Mouse (Mus musculus) neural tube, embryonic 12.5 days (tissue): ENCODE measurements around the gene Zgrf1. TPM values are rescaled to one million over a fixed set of nuclear protein-coding genes. Genes with fewer than 3 reads are reported as not detected.
A peak's percentile ranks its signal among the peaks of the same experiment; 100 is the strongest.

Experiments
- ATAC-seq: fragments of 200-750 bp; cut with Nextera tagmentation; 2 replicates; pipeline ENCODE4 v1.8.0; 2017; ENCODE audit warnings: low read depth, mild to moderate bottlenecking, moderate TSS enrichment, moderate library complexity; ENCODE audit not compliant: low FRiP score
- H3K27ac ChIP-seq: fragments of 300-500 bp; sonication (generic); 2 replicates; pipeline ENCODE4 v1.5.1; 2016
- H3K27me3 ChIP-seq: fragments of 300-500 bp; sonication (generic); replicated peaks from 2 replicates; pipeline ENCODE4 v1.6.1; 2016; ENCODE audit warnings: mild to moderate bottlenecking
- H3K36me3 ChIP-seq: fragments of 300-500 bp; sonication (generic); 2 replicates; pipeline ENCODE4 v1.6.1; 2016; ENCODE audit warnings: mild to moderate bottlenecking
- H3K4me1 ChIP-seq: fragments of 300-500 bp; sonication (generic); 2 replicates; pipeline ENCODE4 v1.6.1; 2016
- H3K4me2 ChIP-seq: fragments of 300-500 bp; sonication (generic); replicated peaks from 2 replicates; pipeline ENCODE4 v1.6.1; 2016; ENCODE audit warnings: mild to moderate bottlenecking
- H3K4me3 ChIP-seq: fragments of 300-500 bp; sonication (generic); 2 replicates; pipeline ENCODE4 v1.5.1; 2016
- H3K9ac ChIP-seq: fragments of 300-500 bp; sonication (generic); 2 replicates; pipeline ENCODE4 v1.6.1; 2016; ENCODE audit warnings: mild to moderate bottlenecking
- H3K9me3 ChIP-seq: fragments of 300-500 bp; sonication (generic); 2 replicates; pipeline ENCODE4 v1.6.1; 2016; ENCODE audit warnings: mild to moderate bottlenecking
- WGBS: fragments of 180-500 bp; shearing (Covaris S2); methylation state at CpG from one replicate; pipeline ENCODE4 v1.1.7; 2016; 5-methylcytosine and 5-hydroxymethylcytosine counted together
- polyA plus RNA-seq: library from polyadenylated mRNA; unstranded; fragments of >200 nt; fragmentation: Nextera tagmentation; extraction: Ambion mirVana; gene quantifications from 2 replicates; pipeline ENCODE4 v1.2.1, GENCODE M21; 2016

Zgrf1 gene
- polyA plus RNA-seq, result 9.7 and 10.0 TPM in 2 replicates

- Histone ChIP-seq H3K36me3 (peaks cover 11% of the 10 kb centered on the region), H3K9me3 (no peaks in the 10 kb centered on the region), H3K27me3 (no peaks in the 10 kb centered on the region), H3K27ac (peak within 1 kb of the TSS; percentile 80; the same call in 1 of the 2 replicates), H3K9ac (peak within 1 kb of the TSS; percentile 68), H3K4me1 (peaks cover 6% of the 10 kb centered on the region), H3K4me3 (peak within 1 kb of the TSS; percentile 68), H3K4me2 (peak within 1 kb of the TSS; percentile 68)
- ATAC-seq, result peak; percentile 100
- under 1% methylated on average over 73 of the region's 73 CpGs for WGBS
Measured at GRCm38 (mm10) chr3:127552973-127553719, at the start of gene Zgrf1, which contains the start of gene Larp7. TSS of gene Zgrf1 (plus strand) at chr3:127553489. TSS of gene Larp7 (minus strand) at chr3:127553349.

- H3K9me3 ChIP-seq, result no peaks in the 10 kb centered on the region
- no peak overlapping the region for H3K9ac ChIP-seq
- no peak overlapping the region for H3K4me3 ChIP-seq
- H3K27ac ChIP-seq, result no peak overlapping the region
- no peak overlapping the region for H3K4me2 ChIP-seq
- 78% methylated on average over 15 of the region's 15 CpGs for WGBS
- ATAC-seq, result no peak
- no peaks in the 10 kb centered on the region for H3K36me3 ChIP-seq
- no peaks in the 10 kb centered on the region for H3K27me3 ChIP-seq
- H3K4me1 ChIP-seq, result no peaks in the 10 kb centered on the region
Measured at GRCm38 (mm10) chr3:127507878-127508783, 45.2 kb upstream of the Zgrf1 start.

GRCm38 (mm10) chr3:127511786-127512746, 41.2 kb upstream of the Zgrf1 start:
- H3K27ac ChIP-seq, result no peak overlapping the region
- no peak overlapping the region for H3K4me3 ChIP-seq
- no peaks in the 10 kb centered on the region for H3K36me3 ChIP-seq
- ATAC-seq, result no peak
- H3K9ac ChIP-seq, result no peak overlapping the region
- WGBS, result 84% methylated on average over 12 of the region's 12 CpGs
- no peaks in the 10 kb centered on the region for H3K27me3 ChIP-seq
- no peak overlapping the region for H3K4me2 ChIP-seq
- H3K9me3 ChIP-seq, result no peaks in the 10 kb centered on the region
- no peaks in the 10 kb centered on the region for H3K4me1 ChIP-seq

GRCm38 (mm10) chr3:127512794-127513335, 40.4 kb upstream of the Zgrf1 start:
- Histone ChIP-seq H3K4me3 (no peak overlapping the region), H3K27ac (no peak overlapping the region), H3K9me3 (no peaks in the 10 kb centered on the region), H3K27me3 (no peaks in the 10 kb centered on the region), H3K4me2 (no peak overlapping the region), H3K4me1 (no peaks in the 10 kb centered on the region), H3K9ac (no peak overlapping the region), H3K36me3 (no peaks in the 10 kb centered on the region)
- WGBS, result 80% methylated on average over 15 of the region's 15 CpGs
- no peak for ATAC-seq

GRCm38 (mm10) chr3:127513699-127514098, 39.6 kb upstream of the Zgrf1 start:
- no peaks in the 10 kb centered on the region for H3K9me3 ChIP-seq
- H3K4me3 ChIP-seq, result no peak overlapping the region
- WGBS, result 85% methylated on average over 2 of the region's 2 CpGs
- no peak for ATAC-seq
- no peak overlapping the region for H3K27ac ChIP-seq
- no peak overlapping the region for H3K4me2 ChIP-seq
- H3K27me3 ChIP-seq, result no peaks in the 10 kb centered on the region
- H3K4me1 ChIP-seq, result no peaks in the 10 kb centered on the region
- no peaks in the 10 kb centered on the region for H3K36me3 ChIP-seq
- H3K9ac ChIP-seq, result no peak overlapping the region

- H3K36me3 ChIP-seq, result no peaks in the 10 kb centered on the region
- H3K4me1 ChIP-seq, result no peaks in the 10 kb centered on the region
- H3K4me3 ChIP-seq, result no peak overlapping the region
- no peaks in the 10 kb centered on the region for H3K9me3 ChIP-seq
- 95% methylated on average over 1 of the region's 1 CpGs for WGBS
- no peak for ATAC-seq
- no peaks in the 10 kb centered on the region for H3K27me3 ChIP-seq
- no peak overlapping the region for H3K27ac ChIP-seq
- no peak overlapping the region for H3K4me2 ChIP-seq
- H3K9ac ChIP-seq, result no peak overlapping the region
Measured at GRCm38 (mm10) chr3:127515251-127515650, 38.0 kb upstream of the Zgrf1 start.

- ATAC-seq, result no peak
- H3K27ac ChIP-seq, result no peak overlapping the region
- no peaks in the 10 kb centered on the region for H3K27me3 ChIP-seq
- 85% methylated on average over 6 of the region's 6 CpGs for WGBS
- no peaks in the 10 kb centered on the region for H3K4me1 ChIP-seq
- H3K4me3 ChIP-seq, result no peak overlapping the region
- no peak overlapping the region for H3K9ac ChIP-seq
- H3K4me2 ChIP-seq, result no peak overlapping the region
- H3K36me3 ChIP-seq, result no peaks in the 10 kb centered on the region
- H3K9me3 ChIP-seq, result no peaks in the 10 kb centered on the region
Measured at GRCm38 (mm10) chr3:127520300-127520699, 33.0 kb upstream of the Zgrf1 start.

GRCm38 (mm10) chr3:127521156-127521555, 32.1 kb upstream of the Zgrf1 start:
- H3K4me1 ChIP-seq, result no peaks in the 10 kb centered on the region
- no peaks in the 10 kb centered on the region for H3K27me3 ChIP-seq
- H3K36me3 ChIP-seq, result no peaks in the 10 kb centered on the region
- no peak overlapping the region for H3K27ac ChIP-seq
- WGBS, result 88% methylated on average over 10 of the region's 10 CpGs
- H3K9me3 ChIP-seq, result no peaks in the 10 kb centered on the region
- no peak for ATAC-seq
- H3K9ac ChIP-seq, result no peak overlapping the region
- H3K4me2 ChIP-seq, result no peak overlapping the region
- no peak overlapping the region for H3K4me3 ChIP-seq

- no peak overlapping the region for H3K9ac ChIP-seq
Measured at GRCm38 (mm10) chr3:127525188-127525819, 28.0 kb upstream of the Zgrf1 start.

GRCm38 (mm10) chr3:127527465-127528034, 25.7 kb upstream of the Zgrf1 start:
- no peak overlapping the region for H3K4me2 ChIP-seq
- no peaks in the 10 kb centered on the region for H3K9me3 ChIP-seq
- H3K27me3 ChIP-seq, result no peaks in the 10 kb centered on the region
- no peak overlapping the region for H3K27ac ChIP-seq
- no peak overlapping the region for H3K4me3 ChIP-seq
- H3K36me3 ChIP-seq, result no peaks in the 10 kb centered on the region
- ATAC-seq, result no peak
- WGBS, result 77% methylated on average over 5 of the region's 5 CpGs
- H3K4me1 ChIP-seq, result no peaks in the 10 kb centered on the region
- H3K9ac ChIP-seq, result no peak overlapping the region

More at GRCm38 (mm10) chr3:127525188-127525819, 28.0 kb upstream of the Zgrf1 start:
- no peak overlapping the region for H3K4me3 ChIP-seq
- no peaks in the 10 kb centered on the region for H3K4me1 ChIP-seq
- no peak overlapping the region for H3K4me2 ChIP-seq
- H3K36me3 ChIP-seq, result no peaks in the 10 kb centered on the region
- ATAC-seq, result no peak
- H3K27me3 ChIP-seq, result no peaks in the 10 kb centered on the region
- WGBS, result 85% methylated on average over 8 of the region's 8 CpGs
- no peaks in the 10 kb centered on the region for H3K9me3 ChIP-seq
- no peak overlapping the region for H3K27ac ChIP-seq

GRCm38 (mm10) chr3:127529210-127529609, 24.1 kb upstream of the Zgrf1 start:
- no peaks in the 10 kb centered on the region for H3K4me1 ChIP-seq
- H3K4me3 ChIP-seq, result no peak overlapping the region
- H3K36me3 ChIP-seq, result no peaks in the 10 kb centered on the region
- WGBS, result 91% methylated on average over 3 of the region's 3 CpGs
- ATAC-seq, result no peak
- no peaks in the 10 kb centered on the region for H3K9me3 ChIP-seq
- no peak overlapping the region for H3K4me2 ChIP-seq
- H3K9ac ChIP-seq, result no peak overlapping the region
- no peak overlapping the region for H3K27ac ChIP-seq
- no peaks in the 10 kb centered on the region for H3K27me3 ChIP-seq
